Mouse (Mus musculus): ENCODE results near the gene Prkch.

DNA sequence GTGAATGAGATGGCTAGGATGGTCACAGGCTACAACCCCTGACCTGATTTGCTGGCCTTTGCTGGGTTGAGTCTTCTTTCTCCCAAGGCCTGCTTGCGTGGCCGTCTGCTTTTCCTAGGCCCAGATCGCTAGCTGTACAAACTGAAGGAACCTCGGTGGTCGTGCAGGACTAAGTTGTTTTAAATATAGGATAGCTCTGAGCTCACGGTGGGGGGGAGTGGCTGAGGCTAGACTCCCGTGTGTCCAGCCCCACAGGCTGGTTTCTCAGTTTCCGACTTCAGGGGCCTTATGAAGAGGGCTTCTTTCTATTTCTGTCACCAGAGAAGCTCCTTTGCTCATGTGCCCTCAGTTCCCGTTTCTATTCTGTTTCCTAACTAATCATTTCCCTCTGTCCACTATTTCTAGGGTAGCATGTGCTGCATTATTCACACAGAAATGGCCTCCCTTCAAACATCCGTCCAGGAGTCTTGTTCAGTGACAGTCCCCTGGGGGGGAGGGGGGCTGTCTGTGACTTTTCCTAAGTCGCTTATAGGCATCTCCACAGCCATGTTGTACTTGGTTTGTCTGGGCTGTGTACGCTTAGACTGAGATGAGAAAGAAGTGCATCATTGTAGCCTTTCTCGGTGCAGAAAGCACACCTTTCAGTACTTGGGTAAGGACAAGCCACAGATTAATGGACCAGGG lies 22.9 kb downstream of the Prkch start:
- TF ChIP-seq EP300 (optimal IDR thresholded peaks at IDR 0.05) (no peak), CTCF (IDR thresholded peaks at IDR 0.05; ENCODE audit: low read depth) (no peak)

Measured in stomach, postnatal 0 days (tissue).